Mouse (Mus musculus) kidney, postnatal 36 days (tissue): ENCODE measurements at regions not wholly inside any gene's neighbourhood (a gene's known extent, or its start where the extent isn't known, plus 50 kb on each side); places are given as distances from the start of the nearest gene placed in this dataset.

Experiments
- DNase-seq, 2 experiments: peaks; one replicate each; pipeline ENCODE4 v3.0.0; 2021 to 2022; ENCODE audit warnings: mixed read lengths in 2 of 2

GRCm38 (mm10) chr14:79929451-79929850 is 54.4 kb upstream of the Olfm4 start:
- DNase-seq, result no peak

GRCm38 (mm10) chr14:79927161-79927560 is 56.7 kb upstream of the Olfm4 start:
- peak; percentile 49 to 70 for DNase-seq

GRCm38 (mm10) chr14:79916960-79917848 is 66.7 kb upstream of the Olfm4 start:
- peak; percentile 74 to 87 for DNase-seq

GRCm38 (mm10) chr14:79914966-79915365 is 68.9 kb upstream of the Olfm4 start:
- DNase-seq, result no peak

GRCm38 (mm10) chr14:79913315-79913714 is 70.6 kb upstream of the Olfm4 start:
- DNase-seq, result no peak

GRCm38 (mm10) chr14:79912610-79913009 is 71.3 kb upstream of the Olfm4 start:
- peak; percentile 65 to 89 for DNase-seq

- DNase-seq, result peak; percentile 19 to 20
Measured at GRCm38 (mm10) chr14:79907761-79908160, 76.1 kb upstream of the Olfm4 start.

- no peak for DNase-seq
Measured at GRCm38 (mm10) chr14:79905574-79905973, 78.3 kb upstream of the Olfm4 start.

GRCm38 (mm10) chr14:79902355-79902754 is 81.5 kb upstream of the Olfm4 start:
- DNase-seq, result no peak

GRCm38 (mm10) chr14:79898240-79898639 is 85.6 kb upstream of the Olfm4 start:
- DNase-seq, result peak; percentile 62 to 66

GRCm38 (mm10) chr14:79893241-79893640 is 90.6 kb upstream of the Olfm4 start:
- no peak for DNase-seq

GRCm38 (mm10) chr14:79890682-79891081 is 93.2 kb upstream of the Olfm4 start:
- peak; percentile 22 to 50 for DNase-seq

- DNase-seq, result no peak
Measured at GRCm38 (mm10) chr14:79890280-79890679, 93.6 kb upstream of the Olfm4 start.

GRCm38 (mm10) chr14:79883487-79883886 is 100.4 kb upstream of the Olfm4 start:
- DNase-seq, result no peak

- DNase-seq, result no peak
Measured at GRCm38 (mm10) chr14:79881726-79882125, 102.2 kb upstream of the Olfm4 start.

- DNase-seq, result no peak
Measured at GRCm38 (mm10) chr14:79880065-79880755, 103.7 kb upstream of the Olfm4 start.

GRCm38 (mm10) chr14:79879333-79880035 is 104.4 kb upstream of the Olfm4 start:
- no peak for DNase-seq

- DNase-seq, result no peak
Measured at GRCm38 (mm10) chr14:79878285-79879019, 105.4 kb upstream of the Olfm4 start.

- peak; percentile 56 to 62 for DNase-seq
Measured at GRCm38 (mm10) chr14:79873062-79873461, 102.0 kb upstream of the Pcdh8 start.

- DNase-seq, result no peak
Measured at GRCm38 (mm10) chr14:79872430-79872829, 101.3 kb upstream of the Pcdh8 start.

- DNase-seq, result peak; percentile 50 to 60
Measured at GRCm38 (mm10) chr14:79869325-79869724, 98.2 kb upstream of the Pcdh8 start.

GRCm38 (mm10) chr14:79856245-79856644 is 85.1 kb upstream of the Pcdh8 start:
- DNase-seq, result no peak

GRCm38 (mm10) chr14:79854216-79854615 is 83.1 kb upstream of the Pcdh8 start:
- DNase-seq, result no peak
